Mouse (Mus musculus) C2C12 (cell line): ENCODE results near the gene Klra3.

Experiments
- CTCF ChIP-seq: IDR thresholded peaks from one replicate; pipeline ENCODE4 v1.5.1; 2011; ENCODE audit not compliant: control insufficient read depth, insufficient read depth, insufficient read length
- MAX ChIP-seq: IDR thresholded peaks from one replicate; pipeline ENCODE4 v1.6.1; 2011; ENCODE audit warnings: mild to moderate bottlenecking, control low read depth

DNA sequence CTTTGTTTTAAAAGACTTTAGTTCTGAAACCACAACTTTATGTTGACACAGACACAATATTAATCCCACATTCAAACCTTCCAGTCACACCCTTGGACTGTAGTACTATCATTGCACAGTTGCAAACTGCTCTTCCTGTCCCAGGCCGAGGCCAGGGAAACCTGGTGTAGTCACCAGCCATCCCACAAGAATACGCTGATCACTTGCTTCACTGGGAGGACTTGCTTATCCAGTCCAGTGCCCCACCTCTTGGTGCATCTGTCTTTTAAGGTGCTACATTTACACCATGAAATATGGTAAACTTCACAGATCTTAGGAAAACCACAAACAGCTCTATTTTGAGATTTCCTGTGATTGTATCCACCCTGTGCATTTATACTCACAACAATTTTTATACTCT lies 49.4 kb upstream of the Klra3 start, which contains the start of gene Klra1:
- TF ChIP-seq MAX (no peak), CTCF (no peak)
